Mouse (Mus musculus): Measurements from ENCODE around the gene Relch. TPM values are rescaled to one million over a fixed set of nuclear protein-coding genes. Genes with fewer than 3 reads are reported as not detected.

Gene Relch
- 29.8 TPM for polyA plus RNA-seq (2014; fragmentation: Illumina TruSeq; extraction: RNeasy Lipid Tissue Mini Kit (QIAGEN cat#74804); ENCODE audit: low read depth, low replicate concordance)

DNA sequence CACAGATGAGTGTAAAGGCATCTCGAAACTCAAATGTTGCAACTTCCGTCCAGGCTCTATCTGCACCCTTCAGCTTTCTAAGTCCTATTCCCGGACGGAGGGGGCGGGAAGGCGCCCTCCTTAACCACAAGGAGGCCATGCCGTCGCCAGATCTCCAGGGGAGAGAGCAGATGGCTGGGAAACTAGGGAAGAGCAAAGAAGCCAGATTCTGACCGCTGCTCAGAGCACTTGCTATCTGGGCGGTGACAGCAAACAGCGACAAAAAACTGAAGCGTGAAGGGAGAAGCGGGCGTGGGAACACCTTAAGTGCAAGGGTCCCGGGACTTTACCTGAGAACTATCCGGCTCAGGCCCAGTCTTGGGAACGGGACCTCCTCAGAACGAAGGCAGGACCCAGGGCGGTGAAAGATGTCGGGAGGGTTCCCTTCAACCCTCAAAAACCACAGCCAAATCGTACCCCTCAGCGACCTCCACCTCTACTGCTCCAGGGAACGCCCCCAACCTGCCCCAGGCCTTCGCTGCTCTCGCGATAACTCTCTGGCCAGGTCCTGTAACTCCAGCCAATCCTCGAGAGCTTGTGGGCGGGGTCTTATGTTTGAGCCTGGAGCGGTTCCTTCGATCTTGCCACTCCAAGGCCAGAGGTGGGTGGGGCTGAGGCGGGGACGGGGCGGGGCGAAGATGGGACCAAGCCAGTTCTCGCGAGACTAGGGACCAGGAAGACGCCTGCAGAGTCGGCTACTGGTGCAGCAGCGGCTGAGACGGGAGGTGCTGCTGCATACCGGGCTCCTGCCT is at the start of gene Relch, which contains the start of gene Pign:
TSS of gene Relch (plus strand) at position 691 of the 791 bp plus-strand sequence.
TSS of gene Pign (minus strand) at position 507 of the 791 bp plus-strand sequence.

DNA sequence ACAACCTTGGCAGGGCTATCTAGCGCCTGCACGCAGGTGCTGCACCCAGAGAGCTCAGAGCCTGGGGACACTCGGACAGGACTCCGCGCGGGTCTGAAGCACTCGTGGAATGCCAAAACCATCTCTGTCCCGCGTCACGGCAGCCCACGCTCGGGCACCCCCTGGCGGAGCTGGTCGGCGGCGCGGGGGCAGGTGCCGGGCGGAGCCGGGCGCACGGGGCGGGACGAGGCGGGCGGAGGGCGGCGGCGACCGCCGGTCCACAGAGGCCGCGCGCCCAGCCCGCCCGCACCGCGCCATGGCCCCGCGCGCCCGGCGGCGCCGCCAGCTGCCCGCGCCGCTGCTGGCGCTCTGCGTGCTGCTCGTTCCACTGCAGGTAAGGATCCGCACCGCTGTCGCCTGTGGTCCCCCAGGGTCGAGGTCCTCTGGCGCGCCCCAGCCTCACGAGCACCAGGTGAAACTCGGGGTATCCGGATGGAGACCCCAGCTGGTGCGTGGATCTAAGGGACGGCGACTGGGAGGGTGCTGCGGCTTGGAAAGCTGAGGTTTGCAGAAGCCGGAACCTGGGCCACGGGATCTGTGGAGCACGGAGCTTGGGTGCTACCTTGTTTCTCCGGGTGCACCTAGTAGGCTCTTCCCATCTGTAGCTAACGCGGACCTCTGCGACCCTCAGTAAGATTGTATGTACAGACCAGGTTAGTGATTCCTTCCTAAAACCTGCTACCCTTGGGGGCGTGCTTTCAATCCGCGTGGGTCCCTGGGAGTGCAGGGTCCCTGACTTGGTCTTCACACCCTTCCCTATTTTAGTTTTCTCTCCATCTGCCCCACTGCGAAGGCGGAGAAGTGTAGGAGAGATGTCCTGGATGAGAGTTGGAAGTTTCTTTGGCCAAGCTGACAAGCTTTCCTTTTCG is 117.0 kb downstream of the Relch start, which contains the start of gene Tnfrsf11a:
TSS of gene Tnfrsf11a (plus strand) at position 262 of the 908 bp plus-strand sequence.

Other genes with a start within 250 kb of the Relch start
- gene Pign, start 184 bp upstream of the Relch start, polyA plus RNA-seq (2014; fragmentation: Illumina TruSeq; extraction: RNeasy Lipid Tissue Mini Kit (QIAGEN cat#74804); ENCODE audit: low read depth, low replicate concordance): 14.1 TPM
- 0.74 TPM for gene Tnfrsf11a, start 116.9 kb downstream of the Relch start, polyA plus RNA-seq (2014; fragmentation: Illumina TruSeq; extraction: RNeasy Lipid Tissue Mini Kit (QIAGEN cat#74804); ENCODE audit: low read depth, low replicate concordance)